8 mouse cellular contexts compared by ENCODE assay signal in genomic region chr8:106432954-106433570, GRCm38 (mm10). TPM values are rescaled to one million over a fixed set of nuclear protein-coding genes. Genes with fewer than 3 reads are reported as not detected.
A peak's percentile ranks its signal among the peaks of the same experiment; 100 is the strongest.
DNase-seq lines count a peak whose midpoint lies in the region; ATAC-seq and TF ChIP-seq lines count a peak whose summit lies in the region.

No protein-coding gene starts in this region.

- peak; percentile 86 for ATAC-seq in forebrain, postnatal 0 days
- ATAC-seq in lung, embryonic 16.5 days (ENCODE audit: low read depth), result peak; percentile 75

- 9% methylated on average over 20 of the region's 20 CpGs for WGBS in forebrain, postnatal 0 days
- WGBS in lung, embryonic 16.5 days, result 6% methylated on average over 20 of the region's 20 CpGs

- peaks cover 0 to 10% of the 10 kb centered on the region in 2 experiments; a peak in 1 of 4 replicates for H3K4me1 ChIP-seq in ES-E14 (ENCODE audit: control insufficient read depth in 2 of 2, insufficient read depth in 2 of 2, low read length in 2 of 2, poor library complexity in 1 of 2)
- H3K4me1 ChIP-seq in forebrain, postnatal 0 days (ENCODE audit: insufficient read depth), result no peaks in the 10 kb centered on the region
- H3K4me1 ChIP-seq in lung, embryonic 16.5 days (replicated peaks; ENCODE audit: control insufficient read depth, insufficient read depth, low read length), result peaks cover 6% of the 10 kb centered on the region

- peak; percentile 99 for TF ChIP-seq CTCF in forebrain, postnatal 0 days (IDR thresholded peaks at IDR 0.05; ENCODE audit: low read depth)

- H3K9ac ChIP-seq in ES-E14 (ENCODE audit: insufficient read depth, low read depth, low read length, poor library complexity, severe bottlenecking), result no peak overlapping the region
- no peak overlapping the region for H3K9ac ChIP-seq in forebrain, postnatal 0 days
- peak overlapping the region; percentile 59 for H3K9ac ChIP-seq in lung, embryonic 16.5 days (ENCODE audit: low read length)

- peak overlapping the region in 1 of 2 experiments; percentile 37; a peak in 1 of 4 replicates for H3K4me3 ChIP-seq in ES-E14 (ENCODE audit: insufficient read depth in 1 of 2, low read depth in 1 of 2, low read length in 2 of 2, poor library complexity in 1 of 2, severe bottlenecking in 1 of 2)
- H3K4me3 ChIP-seq in forebrain, postnatal 0 days (ENCODE audit: low read depth, low read length), result peak overlapping the region; percentile 30
- peak overlapping the region; percentile 46 for H3K4me3 ChIP-seq in lung, embryonic 16.5 days (ENCODE audit: low read length)

- no peaks in the 10 kb centered on the region for H3K27me3 ChIP-seq in forebrain, postnatal 0 days (ENCODE audit: insufficient read depth, low read length)
- H3K27me3 ChIP-seq in lung, embryonic 16.5 days (ENCODE audit: control insufficient read depth, insufficient read depth, low read depth, low read length), result no peaks in the 10 kb centered on the region; the same call in 1 of the 2 replicates

- in situ Hi-C loops in ES-E14 (cut with MboI; ENCODE audit: low sequenced_read_pairs in 2 of 2, unreplicated experiment in 2 of 2), result loop anchor here in 1 of 2 experiments (5.0 kb wide), 1 partner anchor 94 kb away; no protein-coding TSS in a partner anchor

- peak overlapping the region; percentile 52 for H3K4me2 ChIP-seq in forebrain, postnatal 0 days (ENCODE audit: low read depth)
- peak overlapping the region; percentile 66 for H3K4me2 ChIP-seq in lung, embryonic 16.5 days (ENCODE audit: low read depth, low read length)

- no peak overlapping the region for H3K27ac ChIP-seq in ES-E14 (ENCODE audit: insufficient read depth, low read depth, low read length, poor library complexity, severe bottlenecking)
- H3K27ac ChIP-seq in forebrain, postnatal 0 days (ENCODE audit: low read depth, low read length), result no peak overlapping the region
- H3K27ac ChIP-seq in lung, embryonic 16.5 days (ENCODE audit: low read length), result no peak overlapping the region

- peak; percentile 64 for DNase-seq in ES-E14 (ENCODE audit: low read depth, low spot score)
- DNase-seq in cerebellum, adult 18-20 months, result peak; percentile 78 to 90
- peak; percentile 93 for DNase-seq in forebrain, postnatal 0 days
- DNase-seq in heart, postnatal 4 days, result peak; percentile 92
- peak; percentile 64 to 91 for DNase-seq in layer of hippocampus, adult 8-10 months (ENCODE audit: low spot score in 2 of 2)
- peak; percentile 77 for DNase-seq in ovary, postnatal 10 days (ENCODE audit: low spot score)
- peak; percentile 43 to 82 for DNase-seq in thymus, postnatal 10 days (ENCODE audit: low spot score in 2 of 2)

- no peaks in the 10 kb centered on the region for H3K9me3 ChIP-seq in ES-E14 (ENCODE audit: control insufficient read depth, insufficient read depth, low read depth, low read length)
- H3K9me3 ChIP-seq in forebrain, postnatal 0 days (ENCODE audit: low read length), result no peaks in the 10 kb centered on the region
- H3K9me3 ChIP-seq in lung, embryonic 16.5 days (ENCODE audit: control insufficient read depth, low read length), result peaks cover under 1% of the 10 kb centered on the region; the same call in 1 of the 2 replicates

- no peaks in the 10 kb centered on the region for H3K36me3 ChIP-seq in ES-E14 (ENCODE audit: control insufficient read depth, insufficient read depth, low read length, poor library complexity, severe bottlenecking)
- H3K36me3 ChIP-seq in forebrain, postnatal 0 days (ENCODE audit: insufficient read depth), result no peaks in the 10 kb centered on the region; the same call in 1 of the 2 replicates
- H3K36me3 ChIP-seq in lung, embryonic 16.5 days (ENCODE audit: control insufficient read depth, insufficient read depth, low read length), result peaks cover 3% of the 10 kb centered on the region; the same call in 1 of the 2 replicates

TF ChIP-seq in ES-E14, 5 proteins besides CTCF, POLR2A, EP300 and RAD21:
- TF ChIP-seq ZNF384 (IDR thresholded peaks at IDR 0.05; ENCODE audit: low read depth, low read length), result peak; percentile 79
- TF ChIP-seq CHD2 (IDR thresholded peaks at IDR 0.05; ENCODE audit: low read depth, low read length), result no peak
- TF ChIP-seq ZC3H11A (IDR thresholded peaks at IDR 0.05; ENCODE audit: borderline replicate concordance, low read depth, low read length), result peak; percentile 91
- no peak for TF ChIP-seq MAFK (IDR thresholded peaks at IDR 0.05; ENCODE audit: insufficient read depth, low read depth, low read length)

RNA-seq across cellular contexts. Expression of gene Zfp90, which starts 17.9 kb away (rescaled TPM):
- 5.7 and 6.0 TPM in 2 replicates for total RNA-seq in ES-E14 (2012; rRNA removed)
- 36.7 and 39.2 TPM in 2 replicates for total RNA-seq in forebrain, postnatal 0 days (2014; rRNA removed)
- polyA plus RNA-seq in forebrain, postnatal 0 days (2015; fragmentation: Nextera tagmentation; extraction: Ambion mirVana), result 32.5 and 38.0 TPM in 2 replicates
- total RNA-seq in heart, postnatal 4 days (2021), result 10 to 100 TPM; 12.4 to 13.1 TPM
- 10 to 100 TPM; 11.0 to 15.2 (median 12.3) TPM for total RNA-seq in layer of hippocampus, adult 8-10 months (2022)
- 16.0 and 17.1 TPM in 2 replicates for polyA plus RNA-seq in lung, embryonic 16.5 days (2015; fragmentation: Nextera tagmentation; extraction: Ambion mirVana)
